Mouse (Mus musculus) heart, postnatal 36 days (tissue): ENCODE results near the gene Nkiras2. TPM values are rescaled to one million over a fixed set of nuclear protein-coding genes. Genes with fewer than 3 reads are reported as not detected.
"Not testable (repeated sequence)": the region's sequence is repeated elsewhere in the genome, so short reads cannot be mapped to it uniquely, and the experiment has no call there.

Experiments used
- DNase-seq, 2 experiments: peaks; one replicate each; pipeline ENCODE4 v3.0.0; 2021 to 2022
- intact Hi-C: fragments of 180-260 bp; cut with DNase I; formaldehyde crosslinking; loops from one replicate; pipeline ENCODE4 v1.15.1; 2025
- total RNA-seq, 2 experiments: library from RNA; stranded (reverse); gene quantifications; 2 replicates each; pipeline ENCODE4 v1.2.3; 2021

Nkiras2 gene
- total RNA-seq = 10 to 100 TPM; 57.2 to 59.2 TPM

DNA sequence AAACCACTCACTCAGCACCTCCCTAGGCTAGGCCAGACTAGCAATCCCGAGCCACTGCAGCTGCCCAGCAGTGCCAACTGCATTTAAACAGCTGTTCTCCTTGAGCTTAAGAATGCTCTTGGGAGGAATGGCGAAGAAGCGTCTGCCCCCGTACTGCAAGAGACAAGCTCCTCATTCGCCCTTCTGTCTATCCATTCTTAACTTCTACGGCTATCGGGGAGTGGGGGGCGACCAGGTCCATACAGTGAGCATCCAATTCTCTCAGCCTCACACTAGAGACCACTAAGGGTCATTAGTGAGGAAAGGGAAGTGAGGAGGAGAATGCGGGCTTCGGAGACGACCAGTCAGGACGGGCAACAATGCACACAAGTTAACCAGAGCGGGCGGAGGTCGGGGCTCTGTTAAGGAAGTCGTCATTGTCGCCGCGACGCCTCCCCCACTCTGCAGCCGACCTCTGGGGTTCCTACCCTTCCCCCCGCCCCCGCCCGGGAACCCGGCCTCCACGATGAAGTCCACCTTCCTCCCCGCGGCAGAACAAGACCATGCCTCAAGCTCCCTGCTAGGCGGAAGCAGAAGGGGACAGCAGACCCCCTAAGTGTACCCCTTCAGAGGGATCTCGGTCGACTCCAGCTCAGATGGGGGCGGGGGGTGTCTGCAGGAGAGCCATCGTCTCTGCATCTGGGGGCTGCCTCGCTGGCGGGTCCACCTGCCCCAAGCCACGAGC lies at the start of gene Nkiras2:
TSS of gene Nkiras2 (plus strand) at position 484 of the 724 bp plus-strand sequence.
- intact Hi-C loops = loop anchor here (2.0 kb wide), 1 partner anchor 48 kb away; no protein-coding TSS in a partner anchor
- DNase-seq = peak in 1 of 2 experiments; percentile 51

- DNase-seq = no peak
- intact Hi-C loops = loop anchor here (1.0 to 5.0 kb wide), 5 partner anchors 49 to 388 kb away; partner anchors contain the start of genes Hcrt and Nkiras2
These were observed 49.3 kb upstream of the Nkiras2 start for GRCm38 (mm10) chr11:100569789-100570188.

DNA sequence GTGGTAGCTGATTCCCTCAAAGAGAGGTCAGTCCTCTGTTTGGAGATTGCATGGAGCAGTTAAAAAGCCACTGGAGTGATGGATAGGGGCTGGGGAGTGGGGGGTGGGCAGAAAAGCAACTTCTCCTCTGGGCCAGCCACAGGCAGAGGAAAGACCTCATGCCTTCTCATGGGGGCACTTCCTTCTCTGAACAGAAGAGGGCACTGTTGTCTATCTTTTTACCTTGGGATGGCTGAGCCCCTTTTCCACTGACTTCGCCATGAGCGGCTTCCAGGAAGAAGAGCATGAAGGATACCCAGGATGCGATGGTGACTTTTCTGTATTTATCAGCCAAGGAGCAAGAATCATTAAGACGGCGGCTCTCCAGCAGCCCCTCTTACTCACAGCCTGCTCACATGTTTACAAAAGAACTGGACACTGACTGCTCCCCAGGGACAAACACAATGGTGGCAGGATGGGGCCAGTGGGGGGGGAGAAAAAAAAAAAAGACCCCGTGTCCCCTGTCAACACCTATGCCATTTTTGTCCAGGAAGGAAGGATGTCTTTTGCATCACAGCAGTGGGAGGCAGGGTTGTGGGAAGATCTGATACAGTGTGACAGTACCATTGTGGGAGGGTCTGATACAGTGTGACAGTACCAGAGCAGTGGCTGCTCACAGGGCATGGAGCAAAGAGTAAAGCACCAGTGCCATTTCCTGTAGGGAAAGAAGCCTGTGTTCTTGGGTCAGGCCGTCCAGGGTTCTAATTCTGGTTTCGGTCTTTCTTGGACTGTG lies 48.4 kb upstream of the Nkiras2 start:
- intact Hi-C loops = loop anchor here (1.0 to 5.0 kb wide), 5 partner anchors 48 to 387 kb away; partner anchors contain the start of genes Hcrt and Nkiras2
- peak; percentile 77 to 78 for DNase-seq

GRCm38 (mm10) chr11:100571202-100571567 lies 47.9 kb upstream of the Nkiras2 start:
- intact Hi-C loops = loop anchor here (2.0 to 5.0 kb wide), 3 partner anchors 48 to 386 kb away; partner anchors contain the start of genes Hcrt and Nkiras2
- peak in 1 of 2 experiments; percentile 32 for DNase-seq

DNA sequence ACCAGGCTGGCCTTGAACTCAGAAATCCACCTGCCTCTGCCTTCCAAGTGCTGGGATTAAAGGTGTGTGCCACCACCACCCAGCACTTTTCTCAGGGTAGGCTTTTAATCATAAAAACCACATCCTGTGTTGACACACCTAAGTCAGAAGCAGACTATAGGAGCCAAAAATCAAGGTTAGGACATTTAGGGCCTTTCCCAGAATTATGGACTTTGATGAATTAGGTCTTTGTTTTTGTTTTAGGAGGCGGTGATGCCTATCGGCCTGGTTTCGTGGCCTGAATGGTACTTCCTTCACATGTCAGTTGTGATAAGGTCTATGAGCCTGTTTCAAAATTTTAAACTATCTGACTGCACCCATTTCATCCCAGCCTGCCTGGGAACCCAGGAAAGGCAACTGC lies 44.9 kb upstream of the Nkiras2 start:
- intact Hi-C loops = loop anchor here (5.0 kb wide), 2 partner anchors 188 to 383 kb away; partner anchors contain the start of gene Hcrt

GRCm38 (mm10) chr11:100574708-100575483 lies 44.1 kb upstream of the Nkiras2 start, which contains the start of gene Cnp:
Gene Cnp, plus strand, starts transcription at chr11:100574904.
- intact Hi-C loops = loop anchor here (5.0 kb wide), 2 partner anchors 187 to 382 kb away; partner anchors contain the start of gene Hcrt
- DNase-seq = peak; percentile 85

More for the DNA sequence above, 44.9 kb upstream of the Nkiras2 start:
- no peak for DNase-seq

- intact Hi-C loops = no loop called here
- DNase-seq = no peak
These were observed 43.6 kb upstream of the Nkiras2 start for GRCm38 (mm10) chr11:100575484-100575855.

- DNase-seq = no peak
- intact Hi-C loops = no loop called here
These were observed 42.8 kb upstream of the Nkiras2 start for GRCm38 (mm10) chr11:100576256-100576655.

GRCm38 (mm10) chr11:100577852-100578599 lies 41.0 kb upstream of the Nkiras2 start:
- no peak for DNase-seq
- intact Hi-C loops = no loop called here

DNA sequence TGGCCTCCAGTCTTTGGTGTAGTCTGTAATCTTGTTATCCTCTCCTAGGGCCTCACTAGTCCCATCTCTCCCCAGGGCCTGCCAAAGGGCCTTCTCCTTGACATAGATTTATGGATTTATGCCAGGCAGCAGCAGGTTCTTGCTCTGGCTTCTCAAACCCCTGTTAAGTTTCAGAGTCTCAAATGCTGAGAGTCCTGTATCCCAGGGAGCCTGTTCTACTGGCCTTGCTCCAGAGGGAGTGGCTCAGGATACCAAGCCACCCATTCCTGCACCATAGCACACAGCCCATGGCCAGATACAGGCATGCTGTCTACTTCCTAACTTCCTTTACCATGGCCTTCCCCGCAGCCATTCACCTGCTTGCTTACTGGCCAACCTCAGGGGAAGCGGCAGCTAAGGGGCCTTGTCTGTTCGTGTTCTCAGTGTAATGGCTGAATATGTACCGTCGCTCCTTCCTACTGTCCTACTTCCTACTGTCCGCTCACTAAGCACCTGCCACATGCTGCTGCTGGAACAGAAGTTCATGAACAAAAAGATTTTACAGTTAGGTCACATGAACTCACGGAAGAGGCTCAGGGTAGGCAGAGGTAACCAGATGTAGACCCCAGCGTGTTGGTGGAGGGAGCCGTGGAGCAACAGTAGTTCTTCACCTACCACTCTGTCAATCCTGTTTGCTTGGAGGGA lies 39.8 kb upstream of the Nkiras2 start:
- no peak for DNase-seq
- intact Hi-C loops = no loop called here

DNA sequence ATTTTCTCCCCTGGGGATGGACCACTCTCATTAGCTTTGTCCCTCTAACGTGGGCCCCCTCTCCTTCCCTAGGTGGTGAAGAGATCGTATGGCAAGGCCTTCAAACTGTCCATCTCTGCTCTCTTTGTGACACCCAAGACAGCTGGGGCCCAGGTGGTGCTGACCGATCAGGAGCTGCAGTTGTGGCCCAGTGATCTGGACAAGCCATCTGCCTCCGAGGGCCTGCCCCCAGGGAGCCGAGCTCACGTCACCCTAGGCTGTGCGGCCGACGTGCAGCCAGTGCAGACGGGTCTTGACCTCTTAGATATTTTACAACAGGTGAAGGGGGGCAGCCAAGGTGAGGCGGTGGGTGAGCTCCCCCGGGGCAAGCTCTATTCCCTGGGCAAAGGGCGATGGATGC lies 38.8 kb upstream of the Nkiras2 start:
- intact Hi-C loops = no loop called here
- no peak for DNase-seq

GRCm38 (mm10) chr11:100581756-100582155 lies 37.3 kb upstream of the Nkiras2 start:
- peak in 1 of 2 experiments; percentile 29 for DNase-seq
- intact Hi-C loops = no loop called here

DNA sequence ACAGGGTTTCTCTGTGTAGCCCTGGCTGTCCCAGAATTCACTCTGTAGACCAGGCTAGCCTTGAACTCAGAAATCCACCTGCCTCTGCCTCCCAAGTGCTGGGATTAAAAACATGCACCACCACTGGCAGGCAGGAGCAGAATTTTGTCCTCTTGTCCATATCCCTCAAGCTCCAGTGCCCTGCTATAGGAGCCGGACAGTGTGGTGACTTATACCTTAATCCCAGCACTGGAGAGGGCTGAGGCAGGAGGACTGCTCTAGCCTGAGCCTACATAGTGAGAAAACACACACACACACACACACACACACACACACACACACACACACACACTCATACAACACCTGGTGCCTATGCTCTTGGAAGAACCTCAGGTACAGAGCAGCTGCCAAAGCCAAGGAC lies 36.6 kb upstream of the Nkiras2 start:
- intact Hi-C loops, DNase-seq: not testable (repeated sequence)

DNA sequence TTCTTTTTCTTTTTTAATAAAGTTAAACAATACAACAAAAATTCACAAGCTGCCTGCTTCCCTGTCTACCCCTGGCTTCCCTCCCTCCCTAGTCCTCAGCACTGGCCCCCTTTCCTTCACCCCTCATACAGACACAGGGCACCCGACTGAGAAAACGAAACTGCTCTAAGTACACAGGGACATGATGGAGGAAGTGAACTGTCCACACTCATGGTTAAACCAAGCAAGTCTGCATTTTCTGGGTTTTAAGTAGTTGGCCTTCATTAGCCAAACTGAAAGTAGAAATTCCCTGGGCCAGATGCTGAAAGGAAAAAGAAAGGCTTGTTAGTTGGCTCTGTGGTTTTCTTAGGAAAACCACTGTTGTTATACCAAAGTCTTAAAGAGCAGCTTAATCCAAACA lies 36.2 kb upstream of the Nkiras2 start:
- no peak for DNase-seq
- intact Hi-C loops = no loop called here

DNA sequence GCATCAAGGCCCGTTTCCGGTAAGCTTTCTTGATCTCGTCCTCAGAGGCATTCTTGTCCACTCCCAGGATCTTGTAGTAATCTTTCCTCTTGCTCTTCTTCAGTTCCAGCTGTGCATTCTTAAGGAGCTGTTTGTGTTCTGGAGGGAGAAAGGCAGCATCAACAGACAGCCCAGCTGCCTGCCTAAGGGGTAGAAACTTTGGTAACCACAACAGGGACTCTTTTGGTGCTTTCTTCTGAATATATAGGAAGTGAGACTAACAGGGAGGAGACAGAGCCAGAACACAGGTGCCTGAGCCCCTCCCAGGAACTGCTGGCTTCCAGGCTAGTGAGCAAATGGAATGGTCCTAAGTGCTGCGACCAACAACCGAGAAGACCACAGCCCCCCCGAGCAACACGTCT lies 34.5 kb upstream of the Nkiras2 start:
- intact Hi-C loops = no loop called here
- DNase-seq = no peak

- DNase-seq = no peak
- intact Hi-C loops = no loop called here
These were observed 33.9 kb upstream of the Nkiras2 start for GRCm38 (mm10) chr11:100585148-100585547.

- intact Hi-C loops = no loop called here
- no peak for DNase-seq
These were observed 30.6 kb upstream of the Nkiras2 start for GRCm38 (mm10) chr11:100588462-100588861.

- no peak for DNase-seq
- intact Hi-C loops = no loop called here
These were observed 26.5 kb upstream of the Nkiras2 start for GRCm38 (mm10) chr11:100592346-100593046.

DNA sequence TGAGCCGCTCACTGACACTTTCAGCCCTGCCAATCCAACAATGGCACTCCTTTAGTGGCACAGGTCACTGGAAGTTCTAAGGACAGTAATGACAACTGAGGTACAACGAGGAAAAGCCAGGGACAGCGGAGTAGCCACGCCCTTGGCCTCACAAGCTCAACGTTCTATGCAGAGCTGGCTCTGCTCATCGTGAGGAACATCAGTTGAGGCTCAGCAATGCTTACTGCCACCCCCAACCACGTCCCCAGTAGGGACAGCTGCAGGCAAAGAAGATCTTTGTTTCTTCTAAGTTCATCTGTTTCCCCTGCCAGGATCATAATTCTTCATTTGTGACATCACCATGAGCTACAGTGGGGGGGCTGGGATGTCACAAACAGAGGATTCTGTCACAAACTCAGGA lies 24.4 kb upstream of the Nkiras2 start:
- intact Hi-C loops = no loop called here
- DNase-seq = no peak
